ENCODE assay signal across 12 mouse cellular contexts in the genomic region with DNA sequence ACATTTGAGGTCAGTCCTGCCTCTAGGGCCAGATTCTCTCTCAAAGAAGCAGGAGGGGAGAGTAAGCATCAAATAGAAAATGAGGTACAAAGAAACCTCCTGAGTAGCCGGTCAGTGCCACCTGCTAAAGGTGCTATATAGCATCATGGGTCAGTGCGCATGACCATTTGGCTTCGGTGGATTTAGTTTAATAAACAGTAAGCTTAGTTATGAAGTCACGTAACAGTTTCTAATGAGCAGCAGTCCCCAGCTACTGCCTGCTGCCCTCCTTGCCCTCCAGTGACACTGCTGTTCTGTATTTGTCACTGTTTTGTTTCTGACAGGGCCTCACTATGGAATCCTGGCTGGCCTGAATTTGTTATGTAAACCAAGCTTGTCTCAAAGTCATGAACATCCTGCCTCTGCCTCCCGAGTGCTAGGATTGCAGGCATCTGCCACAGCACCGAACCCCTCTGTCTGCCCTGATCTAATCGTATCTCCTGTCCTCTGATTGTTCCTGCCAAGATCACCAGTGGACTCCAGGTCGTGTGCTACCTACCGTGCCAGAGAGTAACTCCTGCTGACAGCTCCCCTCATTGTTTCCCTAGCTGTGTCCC. TPM values are rescaled to one million over a fixed set of nuclear protein-coding genes. Genes with fewer than 3 reads are reported as not detected.
DNase-seq lines count a peak whose midpoint lies in the region; ATAC-seq and TF ChIP-seq lines count a peak whose summit lies in the region.
"Had no signal": no experiment of that assay in that cellular context is flagged by ENCODE, and none has a peak within 500 bp of the region (broad histone marks: within the 10 kb centered on the region; RNA-seq: fewer than 3 reads in every experiment).

No protein-coding gene starts in this region.

- no peak overlapping the region for H3K4me3 ChIP-seq in kidney, embryonic 14.5 days (ENCODE audit: low read length)
- no peak overlapping the region for H3K4me3 ChIP-seq in brown adipose tissue, adult 24 weeks (ENCODE audit: insufficient read depth, low read depth, low read length)
- H3K4me3 ChIP-seq in kidney, postnatal 0 days (replicated peaks; ENCODE audit: low read depth, low read length): no peak overlapping the region
- H3K4me3 ChIP-seq: embryonic facial prominence, embryonic 12.5 days; limb, embryonic 15.5 days; midbrain, embryonic 13.5 days had no signal

- 74% methylated on average over 9 of the region's 9 CpGs for WGBS in kidney, embryonic 14.5 days
- WGBS in kidney, postnatal 0 days: 64% methylated on average over 9 of the region's 9 CpGs

- H3K27ac ChIP-seq in kidney, embryonic 14.5 days (ENCODE audit: low read depth, low read length): no peak overlapping the region
- peak overlapping the region; percentile 70 for H3K27ac ChIP-seq in brown adipose tissue, adult 24 weeks (replicated peaks; ENCODE audit: low read depth, low read length)
- peak overlapping the region; percentile 19; the same call in 1 of the 2 replicates for H3K27ac ChIP-seq in kidney, postnatal 0 days
- H3K27ac ChIP-seq: limb, embryonic 15.5 days; midbrain, embryonic 13.5 days had no signal

- H3K4me2 ChIP-seq in kidney, embryonic 14.5 days (replicated peaks; ENCODE audit: low read depth, low read length): no peak overlapping the region
- H3K4me2 ChIP-seq in kidney, postnatal 0 days (ENCODE audit: low read length): no peak overlapping the region
- H3K4me2 ChIP-seq: embryonic facial prominence, embryonic 12.5 days; limb, embryonic 15.5 days; midbrain, embryonic 13.5 days had no signal

- TF ChIP-seq CTCF in kidney, postnatal 0 days (IDR thresholded peaks at IDR 0.05; ENCODE audit: low read depth): no peak

- H3K27me3 ChIP-seq in kidney, embryonic 14.5 days (ENCODE audit: control insufficient read depth, insufficient read depth, low read length): no peaks in the 10 kb centered on the region
- no peaks in the 10 kb centered on the region for H3K27me3 ChIP-seq in kidney, postnatal 0 days (ENCODE audit: insufficient read depth, low read length)
- H3K27me3 ChIP-seq: embryonic facial prominence, embryonic 12.5 days; limb, embryonic 15.5 days; midbrain, embryonic 13.5 days had no signal

- no peak for DNase-seq in cerebellum, postnatal 14 days
- DNase-seq in kidney, adult 11 months: peak; percentile 51
- DNase-seq in kidney, postnatal 0 days (ENCODE audit: low spot score): no peak
- no peak for DNase-seq in spleen, adult 12 weeks (ENCODE audit: low spot score)
- no peak for DNase-seq in layer of hippocampus, postnatal 10 days (ENCODE audit: low spot score in 2 of 2)
- DNase-seq: right cerebral cortex, postnatal 25 days had no signal

- no peak overlapping the region for H3K9ac ChIP-seq in kidney, embryonic 14.5 days (ENCODE audit: low read depth, low read length)
- no peak overlapping the region for H3K9ac ChIP-seq in kidney, postnatal 0 days (ENCODE audit: low read depth, low read length)
- H3K9ac ChIP-seq: embryonic facial prominence, embryonic 12.5 days; limb, embryonic 15.5 days; midbrain, embryonic 13.5 days had no signal

- H3K36me3 ChIP-seq in kidney, embryonic 14.5 days (ENCODE audit: control insufficient read depth, insufficient read depth, low read length): no peaks in the 10 kb centered on the region
- H3K36me3 ChIP-seq in kidney, postnatal 0 days (ENCODE audit: insufficient read depth, low read length): no peaks in the 10 kb centered on the region
- H3K36me3 ChIP-seq: embryonic facial prominence, embryonic 12.5 days; midbrain, embryonic 13.5 days had no signal

- no peaks in the 10 kb centered on the region for H3K9me3 ChIP-seq in kidney, embryonic 14.5 days (ENCODE audit: control insufficient read depth, low read length)
- H3K9me3 ChIP-seq in kidney, postnatal 0 days (replicated peaks; ENCODE audit: low read length): no peaks in the 10 kb centered on the region
- H3K9me3 ChIP-seq: embryonic facial prominence, embryonic 12.5 days; limb, embryonic 15.5 days; midbrain, embryonic 13.5 days had no signal

- peak; percentile 33; the same call in 1 of the 2 replicates for ATAC-seq in cerebellum, adult (ENCODE audit: insufficient number of reproducible peaks, low FRiP score, low TSS enrichment)
- ATAC-seq in kidney, embryonic 14.5 days (ENCODE audit: low FRiP score, low TSS enrichment): no peak
- no peak for ATAC-seq in kidney, postnatal 0 days (replicated peaks; ENCODE audit: low FRiP score, low read depth)
- ATAC-seq: midbrain, embryonic 13.5 days had no signal

- peaks cover 12% of the 10 kb centered on the region for H3K4me1 ChIP-seq in kidney, embryonic 14.5 days (ENCODE audit: control insufficient read depth, insufficient read depth, low read length)
- peaks cover 28% of the 10 kb centered on the region for H3K4me1 ChIP-seq in brown adipose tissue, adult 24 weeks (ENCODE audit: control insufficient read depth, insufficient read depth, insufficient read length, low read length)
- H3K4me1 ChIP-seq in kidney, postnatal 0 days (replicated peaks; ENCODE audit: insufficient read depth, low read length): peaks cover 9% of the 10 kb centered on the region
- H3K4me1 ChIP-seq: midbrain, embryonic 13.5 days had no signal

RNA-seq across cellular contexts. Expression of gene Rusc2, which starts 8.2 kb away (rescaled TPM):
- 8.9 and 11.2 TPM in 2 replicates for polyA plus RNA-seq in kidney, embryonic 14.5 days (2014; fragmentation: Nextera tagmentation; extraction: Ambion mirVana)
- polyA plus RNA-seq in brown adipose tissue, adult 24 weeks (2012; ENCODE audit: insufficient read depth, insufficient read length, missing spikeins): 13.0 and 14.6 TPM in 2 replicates
- 9.6 and 9.7 TPM in 2 replicates for polyA plus RNA-seq in kidney, postnatal 0 days (2015; fragmentation: Nextera tagmentation; extraction: Ambion mirVana)
- total RNA-seq in layer of hippocampus, postnatal 10 days (2021): 100 to 1,000 TPM; 126 to 129 TPM

RNA-seq across cellular contexts. Expression of gene Fam166b, which starts 39.0 kb away (rescaled TPM):
- 0.24 and 0.38 TPM in 2 replicates for polyA plus RNA-seq in kidney, embryonic 14.5 days (2014; fragmentation: Nextera tagmentation; extraction: Ambion mirVana)
- not detected in 2 replicates for polyA plus RNA-seq in brown adipose tissue, adult 24 weeks (2012; ENCODE audit: insufficient read depth, insufficient read length, missing spikeins)
- 0.33 and 0.59 TPM in 2 replicates for polyA plus RNA-seq in kidney, postnatal 0 days (2015; fragmentation: Nextera tagmentation; extraction: Ambion mirVana)
- 1 to 10 TPM in 1 of 2 experiments, under 1 TPM in 1; 0.98 to 2.6 TPM for total RNA-seq in layer of hippocampus, postnatal 10 days (2021)

RNA-seq across cellular contexts. Expression of gene Tesk1, which starts 51.8 kb away (rescaled TPM):
- polyA plus RNA-seq in kidney, embryonic 14.5 days (2014; fragmentation: Nextera tagmentation; extraction: Ambion mirVana): 11.4 and 14.9 TPM in 2 replicates
- polyA plus RNA-seq in brown adipose tissue, adult 24 weeks (2012; ENCODE audit: insufficient read depth, insufficient read length, missing spikeins): 33.8 and 37.9 TPM in 2 replicates
- 7.8 and 9.1 TPM in 2 replicates for polyA plus RNA-seq in kidney, postnatal 0 days (2015; fragmentation: Nextera tagmentation; extraction: Ambion mirVana)
- total RNA-seq in layer of hippocampus, postnatal 10 days (2021): 10 to 100 TPM; 70.3 to 72.1 TPM
